Mouse (Mus musculus) bone marrow, adult 2 months (tissue): ENCODE results near the gene Col10a1.

ENCODE experiments used
- CTCF ChIP-seq: fragments of 200-500 bp; IDR thresholded peaks from 2 replicates; pipeline ENCODE4 v1.5.1; 2011; ENCODE audit warnings: low read length, control low read depth; ENCODE audit not compliant: control insufficient read depth, insufficient read depth
- POLR2A ChIP-seq: fragments of 200-500 bp; IDR thresholded peaks from 2 replicates; pipeline ENCODE4 v1.6.1; 2011; ENCODE audit warnings: low read depth, mild to moderate bottlenecking, control low read depth, low read length, borderline replicate concordance; ENCODE audit not compliant: control insufficient read depth

GRCm38 (mm10) chr10:34431783-34432182 lies 42.0 kb downstream of the Col10a1 start:
- no peak for TF ChIP-seq CTCF
- TF ChIP-seq POLR2A: no peak
